Mouse (Mus musculus) CH12.LX (cell line): Measurements from ENCODE around the gene Aurka. TPM values are rescaled to one million over a fixed set of nuclear protein-coding genes. Genes with fewer than 3 reads are reported as not detected.
A peak's percentile ranks its signal among the peaks of the same experiment; 100 is the strongest.

ENCODE experiments used
- DNase-seq: peaks from one replicate; pipeline ENCODE4 v3.0.0-alpha.2; 2013; ENCODE audit errors: extremely low read depth
- H3K27ac ChIP-seq: 2 replicates; pipeline ENCODE4 v1.5.1; 2012; ENCODE audit warnings: low read depth, mild to moderate bottlenecking, control low read depth, moderate library complexity; ENCODE audit not compliant: insufficient read depth
- H3K27me3 ChIP-seq: replicated peaks from 2 replicates; pipeline ENCODE3; 2012; ENCODE audit warnings: inconsistent platforms
- H3K36me3 ChIP-seq, 2 experiments: replicated peaks in 1 of 2; 2 replicates each; pipeline versions ENCODE3 to v1.6.1; 2012; ENCODE audit warnings: inconsistent platforms in 1 of 2, low read length in 1 of 2, mild to moderate bottlenecking in 1 of 2, mixed read lengths in 1 of 2, moderate library complexity in 1 of 2; ENCODE audit not compliant: control insufficient read depth in 1 of 2, insufficient read depth in 1 of 2
- H3K4me1 ChIP-seq, 2 experiments: 2 replicates each; pipeline ENCODE4 v1.6.1; 2012; ENCODE audit warnings: inconsistent platforms in 1 of 2, moderate library complexity in 1 of 2; ENCODE audit not compliant: insufficient read depth in 2 of 2, control insufficient read depth in 1 of 2
- H3K4me2 ChIP-seq: 2 replicates; pipeline ENCODE4 v1.6.1; 2012; ENCODE audit warnings: low read depth, mild to moderate bottlenecking, control low read depth; ENCODE audit not compliant: poor library complexity, insufficient read depth, severe bottlenecking
- H3K4me3 ChIP-seq, 3 experiments: fragments of 150-350 bp in 1 of 3; sonication (generic) in 1 of 3; replicated peaks in 1 of 3; 2 replicates each; pipeline versions ENCODE3 to v1.5.1; 2011 to 2012; ENCODE audit warnings: low read depth in 2 of 3, low read length in 2 of 3, mild to moderate bottlenecking in 2 of 3, moderate library complexity in 2 of 3, control low read depth in 1 of 3, improper control_type of control experiment in 1 of 3, inconsistent platforms in 1 of 3, mixed read lengths in 1 of 3; ENCODE audit not compliant: poor library complexity in 1 of 3
- H3K79me2 ChIP-seq: replicated peaks from 2 replicates; pipeline ENCODE4 v1.6.1; 2012; ENCODE audit warnings: mild to moderate bottlenecking, moderate library complexity; ENCODE audit not compliant: control insufficient read depth, poor library complexity, insufficient read depth, severe bottlenecking; ENCODE audit errors: extremely low read depth
- H3K9ac ChIP-seq: 2 replicates; pipeline ENCODE4 v1.6.1; 2012; ENCODE audit warnings: low read depth, mild to moderate bottlenecking, control low read depth, moderate library complexity; ENCODE audit not compliant: insufficient read depth
- H3K9me3 ChIP-seq: replicated peaks from 2 replicates; pipeline ENCODE3; 2012; ENCODE audit warnings: low read length, inconsistent platforms, mixed read lengths
- CHD2 ChIP-seq: IDR thresholded peaks from 2 replicates; pipeline ENCODE4 v1.6.1; 2011; ENCODE audit warnings: low read length, improper control_type of control experiment
- CTCF ChIP-seq, 2 experiments: IDR thresholded peaks in 1 of 2; conservative IDR thresholded peaks in 1 of 2; 2 replicates each; pipeline ENCODE4 v1.5.1; 2011 to 2012; ENCODE audit warnings: low read depth in 2 of 2, low read length in 2 of 2, improper control_type of control experiment in 1 of 2, inconsistent platforms in 1 of 2, mild to moderate bottlenecking in 1 of 2, moderate library complexity in 1 of 2
- E2F4 ChIP-seq: IDR thresholded peaks from 2 replicates; pipeline ENCODE4 v1.6.1; 2011; ENCODE audit warnings: low read depth, low read length, improper control_type of control experiment; ENCODE audit not compliant: insufficient replicate concordance
- ELF1 ChIP-seq: IDR thresholded peaks from 2 replicates; pipeline ENCODE4 v1.6.1; 2014; ENCODE audit warnings: low read depth, mild to moderate bottlenecking, inconsistent platforms, low read length, improper control_type of control experiment
- EP300 ChIP-seq: IDR thresholded peaks from 2 replicates; pipeline ENCODE4 v1.6.1; 2011; ENCODE audit warnings: low read length, improper control_type of control experiment
- GABPA ChIP-seq: IDR thresholded peaks from 2 replicates; pipeline ENCODE4 v1.6.1; 2012; ENCODE audit warnings: low read depth, low read length, improper control_type of control experiment, inconsistent platforms; ENCODE audit not compliant: insufficient replicate concordance
- HCFC1 ChIP-seq: IDR thresholded peaks from 2 replicates; pipeline ENCODE4 v1.6.1; 2012; ENCODE audit warnings: low read depth, mild to moderate bottlenecking, inconsistent platforms, low read length, improper control_type of control experiment
- JUN ChIP-seq: IDR thresholded peaks from 2 replicates; pipeline ENCODE4 v1.6.1; 2011; ENCODE audit warnings: low read depth, mild to moderate bottlenecking, low read length, improper control_type of control experiment, moderate library complexity; ENCODE audit not compliant: insufficient read depth
- JUND ChIP-seq: conservative IDR thresholded peaks from 2 replicates; pipeline ENCODE4 v1.6.1; 2011; ENCODE audit warnings: low read depth, low read length, improper control_type of control experiment
- KAT2A ChIP-seq: IDR thresholded peaks from 2 replicates; pipeline ENCODE4 v1.6.1; 2012; ENCODE audit warnings: low read length, improper control_type of control experiment, inconsistent platforms; ENCODE audit not compliant: insufficient replicate concordance
- MAFK ChIP-seq: IDR thresholded peaks from 2 replicates; pipeline ENCODE4 v1.6.1; 2011; ENCODE audit warnings: low read length, improper control_type of control experiment; ENCODE audit not compliant: insufficient replicate concordance
- MAZ ChIP-seq: IDR thresholded peaks from 2 replicates; pipeline ENCODE4 v1.6.1; 2012; ENCODE audit warnings: low read depth, mild to moderate bottlenecking, inconsistent platforms, low read length, improper control_type of control experiment, moderate library complexity
- MXI1 ChIP-seq: IDR thresholded peaks from 2 replicates; pipeline ENCODE4 v1.6.1; 2011; ENCODE audit warnings: mild to moderate bottlenecking, low read depth, low read length, improper control_type of control experiment
- NRF1 ChIP-seq: IDR thresholded peaks from 2 replicates; pipeline ENCODE4 v1.6.1; 2014; ENCODE audit warnings: low read depth, mild to moderate bottlenecking, inconsistent platforms, low read length, improper control_type of control experiment, moderate library complexity
- PAX5 ChIP-seq: IDR thresholded peaks from 2 replicates; pipeline ENCODE4 v1.6.1; 2012; ENCODE audit warnings: low read length, inconsistent platforms, mixed read lengths
- POLR2A ChIP-seq: IDR thresholded peaks from 2 replicates; pipeline ENCODE4 v1.6.1; 2011; ENCODE audit warnings: low read depth, mild to moderate bottlenecking, improper control_type of control experiment, low read length
- RAD21 ChIP-seq: IDR thresholded peaks from 2 replicates; pipeline ENCODE4 v1.6.1; 2011; ENCODE audit warnings: low read depth, mild to moderate bottlenecking, low read length, improper control_type of control experiment, moderate library complexity
- SIN3A ChIP-seq: IDR thresholded peaks from 2 replicates; pipeline ENCODE4 v1.6.1; 2012; ENCODE audit warnings: low read length, improper control_type of control experiment, inconsistent platforms
- SMC3 ChIP-seq: IDR thresholded peaks from 2 replicates; pipeline ENCODE4 v1.6.1; 2011; ENCODE audit warnings: low read depth, low read length, improper control_type of control experiment
- TBP ChIP-seq: conservative IDR thresholded peaks from 2 replicates; pipeline ENCODE4 v1.6.1; 2011; ENCODE audit warnings: low read depth, low read length, improper control_type of control experiment
- TCF12 ChIP-seq: IDR thresholded peaks from 2 replicates; pipeline ENCODE4 v1.6.1; 2014; ENCODE audit warnings: low read depth, mild to moderate bottlenecking, inconsistent platforms, low read length, improper control_type of control experiment
- UBTF ChIP-seq: IDR thresholded peaks from 2 replicates; pipeline ENCODE4 v1.6.1; 2012; ENCODE audit warnings: low read depth, mild to moderate bottlenecking, inconsistent platforms, low read length, improper control_type of control experiment, moderate library complexity
- ZNF384 ChIP-seq: IDR thresholded peaks from 2 replicates; pipeline ENCODE4 v1.6.1; 2012; ENCODE audit warnings: low read depth, low read length, improper control_type of control experiment, inconsistent platforms
- dilution Hi-C: fragments of 300-500 bp; cut with MboI; formaldehyde crosslinking; loops from 2 replicates; pipeline ENCODE4 v1.14.3; 2020; ENCODE audit warnings: low sequenced_read_pairs; ENCODE audit not compliant: extremely low pct_unique_long_range_greater_than_20kb, extremely low pct_ligation_motif_present
- in situ Hi-C: fragments of 300-500 bp; cut with MboI; formaldehyde crosslinking; loops from 3 replicates; pipeline ENCODE4 v1.14.3; 2019; ENCODE audit warnings: low sequenced_read_pairs, low pct_ligation_motif_present, low pct_unique_long_range_greater_than_20kb, mixed read lengths
- polyA plus RNA-seq: library from polyadenylated mRNA; unstranded; fragments of >175 nt; gene quantifications from 2 replicates; pipeline ENCODE4 v1.2.1, GENCODE M21; 2012; ENCODE audit warnings: low read depth; ENCODE audit not compliant: insufficient read length
- total RNA-seq, 2 experiments: library from RNA; depleted of rRNA; stranded (reverse); fragments of 300-350 nt in 1 of 2; fragments of >200 nt in 1 of 2; gene quantifications; 2 replicates each; pipeline ENCODE4 v1.2.3; 2012 to 2014

Aurka gene
- total and polyA plus RNA-seq, 3 experiments: 84.4 to 128 (median 88.6) TPM

DNA sequence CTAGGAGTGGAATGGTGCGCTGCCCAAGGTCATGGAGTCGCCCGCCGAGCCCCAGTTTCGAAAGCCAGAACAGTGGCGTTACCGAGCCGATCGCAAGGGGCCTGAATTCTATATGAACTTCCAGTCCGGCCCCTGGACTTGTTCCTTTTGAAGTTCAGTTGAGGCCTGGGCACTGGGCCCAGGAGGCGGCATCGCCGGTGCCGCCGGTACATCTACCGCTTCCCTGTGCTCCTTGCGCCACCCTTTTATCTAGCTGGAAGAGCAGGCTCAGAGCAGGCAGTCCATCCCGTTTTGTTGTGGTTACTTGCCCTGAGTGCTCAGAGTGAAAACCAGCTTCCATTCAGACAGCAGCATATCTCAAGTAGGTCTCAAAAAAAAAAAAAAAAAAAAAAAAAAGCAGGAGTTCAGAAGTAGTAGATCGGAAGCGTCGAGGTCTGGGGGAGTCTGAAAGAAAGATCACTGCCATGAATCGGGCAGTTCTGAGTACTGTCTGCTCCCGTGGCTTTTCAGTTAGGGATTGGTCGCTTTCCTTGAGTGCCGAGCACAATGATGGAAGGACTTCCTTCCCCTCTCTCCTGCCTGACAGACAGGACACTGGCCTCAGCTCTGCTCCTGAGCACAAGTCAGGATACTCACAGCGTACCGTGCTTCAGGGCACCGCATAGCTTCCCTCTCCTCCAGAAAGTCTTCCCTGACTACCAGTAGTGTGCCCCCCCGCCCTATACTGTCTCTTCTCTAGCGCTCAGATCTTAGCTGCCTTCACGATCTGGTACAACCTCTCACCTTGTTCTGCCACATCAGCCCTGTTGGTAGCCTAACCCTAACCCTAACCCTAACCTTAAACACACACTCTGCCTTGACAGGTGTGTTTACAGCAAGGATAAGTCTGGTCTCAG is 24.1 kb downstream of the Aurka start:
- TF ChIP-seq HCFC1 (no peak), JUND (no peak), TCF12 (no peak), ZNF384 (no peak), ELF1 (no peak), MXI1 (no peak), E2F4 (no peak), KAT2A (no peak)
- no peaks in the 10 kb centered on the region for H3K36me3 ChIP-seq
- peak overlapping the region; percentile 8; the same call in 1 of the 2 replicates for H3K9ac ChIP-seq
- H3K9me3 ChIP-seq: peaks cover 5% of the 10 kb centered on the region
- dilution Hi-C loops (no loop called here), in situ Hi-C loops (no loop called here)
- H3K27ac ChIP-seq: no peak overlapping the region
- peak overlapping the region; percentile 4; the same call in 1 of the 2 replicates for H3K4me2 ChIP-seq
- H3K4me1 ChIP-seq: peaks cover 4 to 5% of the 10 kb centered on the region in 2 experiments; a peak in 1 of 4 replicates
- no peak for DNase-seq
- H3K79me2 ChIP-seq: no peaks in the 10 kb centered on the region
- H3K27me3 ChIP-seq: peaks cover 33% of the 10 kb centered on the region
- H3K4me3 ChIP-seq: peak overlapping the region; percentile 54 to 58 (median 54)

DNA sequence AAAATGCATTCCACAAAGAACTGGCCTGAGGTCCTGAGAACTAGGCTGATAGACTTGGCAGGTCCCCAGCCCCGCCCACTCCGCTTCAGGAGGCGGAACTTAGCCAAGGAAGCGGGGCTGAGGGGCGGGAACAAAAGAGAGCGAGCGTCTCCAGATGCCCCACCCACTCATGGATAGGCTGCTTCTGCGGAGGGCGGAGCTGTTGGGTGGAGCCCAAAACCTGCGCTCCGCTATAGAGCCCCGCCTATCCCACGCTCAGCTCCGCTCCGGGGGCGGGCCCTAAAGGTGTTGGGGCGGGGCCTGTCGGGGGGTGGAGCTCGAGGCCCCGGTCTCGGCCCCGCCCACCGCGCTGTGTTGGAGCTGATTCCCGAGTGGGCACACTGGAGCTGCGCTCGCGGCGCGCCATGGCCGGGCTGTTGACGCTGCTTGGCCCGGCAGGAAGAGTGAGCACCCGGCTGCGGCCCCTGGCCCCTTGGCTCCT is 25.0 kb downstream of the Aurka start, which contains the start of gene Fam210b:
Fam210b (plus strand) TSS at position 308 of the 481 bp plus-strand sequence.
- Histone ChIP-seq H3K4me3 (peak within 1 kb of the TSS; percentile 54 to 58 (median 54)), H3K79me2 (no peaks in the 10 kb centered on the region), H3K27ac (no peak within 1 kb of the TSS), H3K36me3 (no peaks in the 10 kb centered on the region), H3K27me3 (peaks cover 43% of the 10 kb centered on the region), H3K4me1 (peaks cover 3 to 5% of the 10 kb centered on the region in 2 experiments; a peak in 1 of 4 replicates), H3K9ac (peak within 1 kb of the TSS; percentile 8; the same call in 1 of the 2 replicates), H3K4me2 (peak within 1 kb of the TSS; percentile 96), H3K9me3 (peaks cover 5% of the 10 kb centered on the region)
- TF ChIP-seq PAX5: no peak
- 0 out of 2 replicates have a peak, but pooled peaks have one; percentile 65 for TF ChIP-seq ELF1
- TF ChIP-seq ZNF384: no peak
- no peak for TF ChIP-seq TCF12
- TF ChIP-seq EP300: no peak
- no peak for TF ChIP-seq UBTF
- no peak for TF ChIP-seq MXI1
- TF ChIP-seq GABPA: no peak
- peak; percentile 27; the same call in 1 of the 2 replicates for TF ChIP-seq NRF1
- no peak for TF ChIP-seq SMC3
- no peak for TF ChIP-seq TBP
- no peak for TF ChIP-seq MAZ
- no peak for TF ChIP-seq JUN
- TF ChIP-seq MAFK: no peak
- TF ChIP-seq CHD2: no peak
- TF ChIP-seq SIN3A: no peak
- TF ChIP-seq CTCF (conservative IDR thresholded peaks at IDR 0.05 in 1 of 2, IDR thresholded peaks at IDR 0.05 in 1 of 2; ENCODE audit: low read depth in 2 of 2, low read length in 2 of 2): no peak
- no peak for TF ChIP-seq RAD21
- peak; percentile 40; the same call in 1 of the 2 replicates for TF ChIP-seq POLR2A
- in situ Hi-C loops (no loop called here), dilution Hi-C loops (no loop called here)
- DNase-seq: peak; percentile 96
